Mouse (Mus musculus): ENCODE measurements at regions not wholly inside any gene's neighbourhood (a gene's known extent, or its start where the extent isn't known, plus 50 kb on each side); places are given as distances from the start of the nearest gene placed in this dataset.
A peak's percentile ranks its signal among the peaks of the same experiment; 100 is the strongest.

GRCm38 (mm10) chr10:44820379-44820778 is 246.6 kb upstream of the Prep start:
- DNase-seq, result no peak

DNA sequence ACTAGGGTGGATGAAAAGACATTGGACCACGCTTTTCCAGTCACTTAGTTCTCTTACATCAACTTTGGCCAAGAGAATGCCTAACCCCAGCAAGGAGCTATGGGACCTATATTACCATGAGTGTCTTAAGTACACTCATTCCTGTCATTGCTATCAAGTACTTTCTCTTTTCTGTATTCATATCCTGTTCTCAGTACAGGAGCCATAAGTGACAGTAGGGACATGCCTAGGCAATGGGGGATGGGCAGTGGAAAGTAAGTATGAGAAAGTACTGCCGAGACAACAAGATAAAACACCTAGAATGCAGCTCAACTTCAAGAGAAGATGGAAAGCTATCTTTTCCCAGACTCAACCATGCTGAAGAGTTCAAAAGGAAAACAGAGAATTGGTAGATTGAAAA is 247.6 kb upstream of the Prep start:
- DNase-seq, result no peak

DNA sequence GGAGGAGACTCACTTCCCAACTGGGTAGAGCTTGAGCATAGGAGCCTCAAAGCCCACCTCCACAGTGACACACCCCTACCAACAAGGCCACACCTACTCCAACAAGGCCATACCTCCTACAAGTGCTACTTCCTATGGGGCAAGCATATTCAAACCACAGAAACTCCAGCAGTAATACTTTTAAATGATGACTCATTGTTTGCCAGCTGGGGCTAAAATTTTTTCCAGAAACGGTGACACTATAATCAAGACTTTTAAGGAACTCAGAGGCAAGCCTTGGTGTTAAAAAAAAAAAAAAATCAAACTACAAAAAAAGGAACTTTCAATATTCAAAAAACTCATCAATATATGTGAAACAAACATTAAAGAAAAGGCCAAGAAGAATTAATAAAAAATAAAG is 248.4 kb upstream of the Prep start:
- no peak for DNase-seq

GRCm38 (mm10) chr10:44796205-44796604 is 267.9 kb upstream of the Prdm1 start:
- DNase-seq, result no peak

- DNase-seq, result no peak
Observed at GRCm38 (mm10) chr10:44785386-44785785, 257.1 kb upstream of the Prdm1 start.

- no peak for DNase-seq
Observed at GRCm38 (mm10) chr10:44780381-44780958, 252.2 kb upstream of the Prdm1 start.

DNA sequence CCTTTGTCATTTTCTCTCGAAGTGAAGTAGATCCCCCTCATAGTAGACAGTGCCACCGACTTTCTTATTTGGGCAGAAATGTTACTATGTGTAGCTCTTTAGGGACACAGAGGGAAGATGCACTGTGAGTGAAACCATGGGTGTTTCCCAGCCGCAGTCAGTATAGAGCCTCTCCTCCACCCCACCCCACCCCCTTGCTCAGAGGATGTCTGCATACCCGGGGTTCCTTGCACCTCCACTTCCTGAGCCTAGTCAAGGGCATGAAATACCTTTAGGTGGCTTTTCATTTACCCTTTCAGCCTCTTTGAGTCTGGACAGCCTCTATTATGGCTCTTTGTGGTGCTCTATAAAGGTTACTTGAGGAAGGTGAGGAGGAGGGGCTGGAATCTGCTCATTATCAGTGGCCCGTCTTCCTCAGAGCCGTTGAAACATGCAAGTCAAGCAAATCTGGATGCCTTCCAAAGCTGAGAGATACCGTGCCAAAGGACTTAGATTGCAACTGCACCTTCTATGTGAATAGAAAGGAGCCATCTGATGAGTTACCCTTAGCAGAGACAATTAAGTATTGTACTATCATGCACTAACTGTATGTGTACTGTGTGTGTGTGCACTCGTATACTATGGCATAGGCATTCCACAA is 251.4 kb upstream of the Prdm1 start:
- peak; percentile 8 for DNase-seq

GRCm38 (mm10) chr10:44777214-44777613 is 248.9 kb upstream of the Prdm1 start:
- DNase-seq, result no peak

- no peak for DNase-seq
Observed at GRCm38 (mm10) chr10:44776175-44776574, 247.9 kb upstream of the Prdm1 start.

DNA sequence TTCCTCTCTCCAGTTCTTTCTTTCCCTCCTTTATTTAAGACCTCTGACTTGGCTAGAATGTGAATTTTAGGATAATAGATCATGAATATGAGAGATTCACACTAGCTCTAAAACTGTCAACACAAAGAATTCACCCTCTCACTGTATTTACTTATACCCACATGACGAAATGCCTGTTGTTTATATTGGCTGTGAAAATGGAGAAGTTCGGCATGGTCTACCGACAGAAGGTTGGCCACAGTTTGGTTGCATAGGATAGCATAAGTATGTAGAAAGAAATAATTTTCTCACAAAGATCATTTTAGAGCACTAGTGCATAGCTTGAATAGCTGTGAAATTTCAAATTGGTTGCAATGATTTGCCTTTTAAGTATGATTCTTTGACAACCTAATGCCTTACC is 237.2 kb upstream of the Prdm1 start:
- DNase-seq, result no peak

GRCm38 (mm10) chr10:44763102-44763501 is 234.8 kb upstream of the Prdm1 start:
- DNase-seq, result no peak

DNA sequence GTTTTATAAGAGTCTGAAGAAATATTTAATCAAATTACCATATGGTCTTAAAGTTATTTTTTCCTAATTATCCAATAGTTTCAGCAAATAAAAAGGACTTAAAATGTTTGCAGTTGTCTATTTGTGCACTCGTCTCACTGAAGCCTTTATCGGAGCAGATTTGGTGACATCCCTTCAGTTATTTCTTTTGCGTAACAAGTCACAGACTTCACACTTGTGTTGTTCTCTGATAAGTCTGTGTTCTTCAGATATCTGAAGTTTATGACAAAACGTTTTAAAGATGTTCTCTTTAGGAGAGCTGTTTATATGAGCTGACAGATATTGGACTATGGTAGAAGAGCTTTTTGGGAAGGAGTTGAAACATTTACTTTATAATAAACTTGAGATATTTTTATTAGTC is 233.8 kb upstream of the Prdm1 start:
- DNase-seq, result no peak

- no peak for DNase-seq
Observed at GRCm38 (mm10) chr10:44761324-44761723, 233.0 kb upstream of the Prdm1 start.

- peak; percentile 38 for DNase-seq
Observed at GRCm38 (mm10) chr10:44755355-44755957, 227.2 kb upstream of the Prdm1 start.

GRCm38 (mm10) chr10:44754930-44755329 is 226.6 kb upstream of the Prdm1 start:
- no peak for DNase-seq

- no peak for DNase-seq
Observed at GRCm38 (mm10) chr10:44752719-44753390, 224.6 kb upstream of the Prdm1 start.

GRCm38 (mm10) chr10:44751061-44751460 is 222.8 kb upstream of the Prdm1 start:
- DNase-seq, result no peak

DNA sequence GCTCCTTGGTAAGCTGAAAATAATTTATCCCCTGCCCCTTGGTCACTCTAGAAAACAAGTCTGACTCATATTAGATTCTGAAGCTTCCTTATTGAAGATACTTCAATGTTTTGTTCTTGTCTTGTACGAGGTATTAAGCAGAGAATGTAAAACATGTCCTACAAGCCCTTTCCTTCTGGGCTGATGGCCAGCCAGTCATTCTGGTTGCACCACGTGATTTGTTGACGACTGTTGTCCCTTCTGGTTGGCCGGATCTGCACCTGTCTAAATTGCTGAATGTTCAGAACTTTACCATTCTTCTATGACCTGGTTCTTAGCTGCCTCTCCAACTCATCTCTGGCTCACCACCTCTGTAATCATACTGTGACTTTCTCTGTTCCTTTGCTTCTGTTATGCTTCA is 220.9 kb upstream of the Prdm1 start:
- no peak for DNase-seq

GRCm38 (mm10) chr10:44747419-44747818 is 219.1 kb upstream of the Prdm1 start:
- DNase-seq, result no peak

GRCm38 (mm10) chr10:44744221-44744620 is 215.9 kb upstream of the Prdm1 start:
- peak; percentile 43 for DNase-seq

DNA sequence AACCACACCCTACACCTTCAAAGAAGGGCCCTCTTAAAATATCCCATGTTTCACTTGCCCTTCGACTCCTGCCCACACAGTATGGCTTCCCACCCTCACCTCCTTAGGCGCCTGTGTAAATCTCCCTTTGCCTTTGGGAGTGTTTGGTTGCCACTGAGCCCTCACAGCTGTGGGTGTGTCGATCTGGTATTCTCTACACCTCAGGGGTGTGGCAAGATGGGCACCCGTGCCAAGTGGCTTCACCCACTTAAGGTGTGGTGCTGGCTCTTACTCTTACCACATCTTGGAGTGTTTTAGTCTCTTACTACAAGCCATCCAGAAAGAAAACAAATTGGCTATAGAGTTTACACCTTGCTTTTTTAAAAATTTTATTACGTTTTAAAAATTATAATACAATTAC is 205.3 kb upstream of the Prdm1 start:
- no peak for DNase-seq

DNA sequence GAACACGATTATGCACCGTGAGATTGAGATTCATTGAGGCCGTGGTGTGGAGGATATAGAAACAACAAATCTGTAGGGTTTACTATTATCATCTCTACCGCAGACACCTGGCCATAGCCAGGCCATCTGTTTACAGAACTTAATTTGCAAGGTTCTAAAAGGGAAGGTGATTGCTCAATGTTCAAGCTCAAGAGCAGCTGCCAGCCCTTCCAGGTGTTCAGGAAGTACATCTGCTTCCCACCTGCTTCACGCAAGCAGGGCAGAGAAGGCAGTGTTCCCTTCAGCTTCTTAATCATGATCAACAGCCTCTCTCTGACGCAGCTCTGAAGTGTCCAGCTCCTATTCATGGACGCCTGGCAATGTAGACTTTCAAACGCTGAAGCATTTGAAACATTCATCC is 202.4 kb upstream of the Prdm1 start:
- no peak for DNase-seq

DNA sequence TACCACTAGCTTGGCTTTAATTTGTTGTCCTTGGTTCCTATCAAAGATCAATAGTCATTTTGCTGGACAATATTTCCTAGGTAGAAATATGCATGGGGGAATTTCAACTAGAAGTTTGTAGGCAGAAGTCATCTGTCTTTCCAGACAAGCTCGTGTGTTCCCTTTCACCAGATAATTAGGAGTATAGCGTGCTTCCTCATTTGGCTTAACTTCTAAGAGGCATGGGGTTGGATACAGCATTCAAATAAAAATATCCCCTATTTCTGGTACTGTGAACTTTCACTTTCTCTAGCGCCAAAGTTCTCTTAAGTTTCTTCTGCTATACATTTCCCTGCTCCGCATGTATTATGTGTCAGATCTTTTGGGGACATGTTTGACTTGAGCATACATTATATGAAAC is 200.7 kb upstream of the Prdm1 start:
- DNase-seq, result no peak

- DNase-seq, result no peak
Observed at GRCm38 (mm10) chr10:44724575-44724974, 196.3 kb upstream of the Prdm1 start.

Measured in lung, postnatal 10 days (tissue).